Mouse (Mus musculus) colon, adult 2 months (tissue): Measurements from ENCODE around the gene Ptprs. TPM values are rescaled to one million over a fixed set of nuclear protein-coding genes. Genes with fewer than 3 reads are reported as not detected.

Experiments used
- polyA plus RNA-seq: library from polyadenylated mRNA; depleted of rRNA; stranded (reverse); fragments of >200 nt; gene quantifications from 2 replicates; pipeline ENCODE4 v1.2.3, GENCODE M21; 2012; rRNA removed

Gene Ptprs
- polyA plus RNA-seq, result 115 and 127 TPM in 2 replicates

DNA sequence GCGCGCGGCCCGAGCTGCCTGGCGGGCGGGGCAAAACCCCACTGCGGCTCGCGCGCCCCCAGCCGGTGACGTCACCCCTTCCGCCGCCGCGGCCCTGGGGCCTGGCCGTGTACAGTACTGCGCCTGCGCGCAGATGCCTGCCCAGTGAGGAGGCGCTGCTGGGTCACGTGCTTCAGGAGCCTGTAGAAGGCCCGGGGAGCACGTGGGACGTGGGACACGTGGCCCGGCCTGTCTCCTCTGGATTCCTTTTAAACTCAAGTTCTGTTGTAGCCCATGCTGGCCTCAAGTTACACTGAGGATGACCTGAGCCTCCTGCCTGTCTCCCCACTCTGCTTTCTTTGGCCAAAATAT lies at the start of gene Ptprs:
Ptprs (minus strand) TSS at position 82 of the 351 bp plus-strand sequence.

GRCm38 (mm10) chr17:56512310-56512709 lies 36.0 kb upstream of the Ptprs start, which contains the start of gene Znrf4:
Gene Znrf4, minus strand, starts transcription at chr17:56512431.

Other genes with a start within 250 kb of the Ptprs start
- 33.4 and 34.7 TPM in 2 replicates for gene Fem1a, start 219.7 kb downstream of the Ptprs start, polyA plus RNA-seq
- gene Ticam1, start 199.7 kb downstream of the Ptprs start, polyA plus RNA-seq, result 42.4 and 48.5 TPM in 2 replicates
- gene Plin3, start 183.6 kb downstream of the Ptprs start, polyA plus RNA-seq, result 49.5 and 51.8 TPM in 2 replicates
- not detected in 2 replicates for gene Arrdc5, start 176.2 kb downstream of the Ptprs start, polyA plus RNA-seq
- 14.5 and 15.3 TPM in 2 replicates for gene Uhrf1, start 173.2 kb downstream of the Ptprs start, polyA plus RNA-seq
- gene Kdm4b, start 150.4 kb downstream of the Ptprs start, polyA plus RNA-seq, result 39.1 and 44.1 TPM in 2 replicates
- not detected in 2 replicates for gene Znrf4, start 35.9 kb upstream of the Ptprs start, polyA plus RNA-seq
- 7.0 and 8.1 TPM in 2 replicates for gene Gm20219, start 77.9 kb upstream of the Ptprs start, polyA plus RNA-seq
- gene Safb2, start 108.1 kb upstream of the Ptprs start, polyA plus RNA-seq, result 83.7 and 97.7 TPM in 2 replicates
- gene Safb, start 108.3 kb upstream of the Ptprs start, polyA plus RNA-seq, result 70.0 and 79.4 TPM in 2 replicates
- 228 and 238 TPM in 2 replicates for gene 2410015M20Rik, start 133.3 kb upstream of the Ptprs start, polyA plus RNA-seq
- 3,218 and 3,337 TPM in 2 replicates for gene Rpl36, start 136.9 kb upstream of the Ptprs start, polyA plus RNA-seq
- gene Lonp1, start 150.4 kb upstream of the Ptprs start, polyA plus RNA-seq, result 61.2 and 64.0 TPM in 2 replicates
- 0.30 and 0.41 TPM in 2 replicates for gene Catsperd, start 151.7 kb upstream of the Ptprs start, polyA plus RNA-seq
- gene Ranbp3, start 196.8 kb upstream of the Ptprs start, polyA plus RNA-seq, result 77.0 and 80.9 TPM in 2 replicates
- 678 and 874 TPM in 2 replicates for gene Ndufa11, start 241.3 kb upstream of the Ptprs start, polyA plus RNA-seq
- gene Vmac, start 241.5 kb upstream of the Ptprs start, polyA plus RNA-seq, result 29.0 and 41.6 TPM in 2 replicates